ENCODE assay signal across 27 mouse cellular contexts in genomic region chr9:115624721-115625496, GRCm38 (mm10).
DNase-seq lines count a peak whose midpoint lies in the region; ATAC-seq and TF ChIP-seq lines count a peak whose summit lies in the region.
"Had no signal": no experiment of that assay in that cellular context is flagged by ENCODE, and none has a peak within 500 bp of the region (broad histone marks: within the 10 kb centered on the region; RNA-seq: fewer than 3 reads in every experiment).

No protein-coding gene starts in this region.

- H3K27ac ChIP-seq in heart, embryonic 16.5 days (ENCODE audit: low read length): peak overlapping the region; percentile 38
- peak overlapping the region; percentile 91 for H3K27ac ChIP-seq in thymus, adult 2 months (ENCODE audit: control insufficient read depth, insufficient read depth, low read length)
- H3K27ac ChIP-seq in hindbrain, embryonic 13.5 days: no peak overlapping the region
- H3K27ac ChIP-seq: gastrocnemius, adult 2 months; hindbrain, postnatal 0 days; left cerebral cortex, adult 2 months; limb, embryonic 12.5 days; liver, embryonic 15.5 days; midbrain, embryonic 10.5 days; midbrain, embryonic 15.5 days; neural tube, embryonic 12.5 days; stomach, postnatal 0 days had no signal

- no peak for TF ChIP-seq POLR2A in thymus, adult 2 months (IDR thresholded peaks at IDR 0.05; ENCODE audit: control insufficient read depth, extremely low read depth, insufficient read depth, low read length, poor library complexity)

- WGBS in heart, embryonic 16.5 days: 57% methylated on average over 15 of the region's 15 CpGs
- WGBS in thymus, adult 2 months: 46% methylated on average over 15 of the region's 15 CpGs
- WGBS in hindbrain, embryonic 13.5 days: 90% methylated on average over 15 of the region's 15 CpGs

- H3K36me3 ChIP-seq in heart, embryonic 16.5 days (ENCODE audit: control insufficient read depth, insufficient read depth): no peaks in the 10 kb centered on the region
- H3K36me3 ChIP-seq in thymus, adult 2 months (ENCODE audit: control insufficient read depth, insufficient read depth, low read length): no peaks in the 10 kb centered on the region
- no peaks in the 10 kb centered on the region for H3K36me3 ChIP-seq in hindbrain, embryonic 13.5 days
- H3K36me3 ChIP-seq: embryonic facial prominence, embryonic 13.5 days; heart, embryonic 12.5 days; limb, embryonic 12.5 days; liver, embryonic 15.5 days; midbrain, embryonic 10.5 days; midbrain, embryonic 15.5 days; neural tube, embryonic 12.5 days had no signal

- no peaks in the 10 kb centered on the region for H3K9me3 ChIP-seq in heart, embryonic 16.5 days (replicated peaks; ENCODE audit: control insufficient read depth, low read length)
- no peaks in the 10 kb centered on the region for H3K9me3 ChIP-seq in hindbrain, embryonic 13.5 days
- H3K9me3 ChIP-seq: embryonic facial prominence, embryonic 13.5 days; limb, embryonic 12.5 days; liver, embryonic 15.5 days; midbrain, embryonic 10.5 days; midbrain, embryonic 15.5 days; neural tube, embryonic 12.5 days had no signal

- ATAC-seq in heart, embryonic 16.5 days (replicated peaks; ENCODE audit: extremely low read depth, insufficient read depth, low FRiP score): peak; percentile 53; the same call in 1 of the 2 replicates
- no peak for ATAC-seq in hindbrain, embryonic 13.5 days (ENCODE audit: low FRiP score)
- ATAC-seq: forebrain, embryonic 16.5 days; hindbrain, postnatal 0 days; intestine, postnatal 0 days; midbrain, embryonic 15.5 days had no signal

- H3K4me1 ChIP-seq in heart, embryonic 16.5 days (ENCODE audit: control insufficient read depth, insufficient read depth, low read length): no peaks in the 10 kb centered on the region
- peaks cover 36% of the 10 kb centered on the region for H3K4me1 ChIP-seq in thymus, adult 2 months (replicated peaks; ENCODE audit: control insufficient read depth, insufficient read depth, low read length)
- peaks cover 5% of the 10 kb centered on the region; the same call in 1 of the 2 replicates for H3K4me1 ChIP-seq in hindbrain, embryonic 13.5 days (replicated peaks)
- H3K4me1 ChIP-seq: liver, embryonic 15.5 days; midbrain, embryonic 15.5 days; neural tube, embryonic 12.5 days had no signal

- no peak for TF ChIP-seq CTCF in thymus, adult 2 months (IDR thresholded peaks at IDR 0.05; ENCODE audit: borderline replicate concordance, control insufficient read depth, extremely low read depth, insufficient read depth, low read length, poor library complexity)

- no peak overlapping the region for H3K4me3 ChIP-seq in heart, embryonic 16.5 days (ENCODE audit: low read length)
- no peak overlapping the region for H3K4me3 ChIP-seq in thymus, adult 2 months (ENCODE audit: control insufficient read depth, insufficient read depth, low read length)
- no peak overlapping the region for H3K4me3 ChIP-seq in hindbrain, embryonic 13.5 days
- H3K4me3 ChIP-seq: embryonic facial prominence, embryonic 13.5 days; gastrocnemius, adult 2 months; heart, embryonic 12.5 days; left cerebral cortex, adult 2 months; limb, embryonic 12.5 days; liver, embryonic 15.5 days; midbrain, embryonic 10.5 days; midbrain, embryonic 15.5 days; neural tube, embryonic 12.5 days had no signal

- no peak overlapping the region for H3K9ac ChIP-seq in heart, embryonic 16.5 days (ENCODE audit: low read length)
- no peak overlapping the region for H3K9ac ChIP-seq in hindbrain, embryonic 13.5 days
- H3K9ac ChIP-seq: heart, embryonic 12.5 days; limb, embryonic 12.5 days; liver, embryonic 15.5 days; lung, embryonic 14.5 days; midbrain, embryonic 15.5 days; neural tube, embryonic 12.5 days had no signal

- no peak for DNase-seq in heart, adult 8-10 months (ENCODE audit: low spot score)
- peak; percentile 56 for DNase-seq in CD4-positive, CD25-positive, alpha-beta regulatory T cell, adult 2 months (ENCODE audit: low read depth, low spot score)
- DNase-seq in thymus, adult 2 months: peak; percentile 57
- peak; percentile 48 to 66 for DNase-seq in thymus, postnatal 36 days
- no peak for DNase-seq in c-Kit-positive CD71-positive TER-119-positive erythroid progenitor cells, embryonic 14.5 days (ENCODE audit: low spot score)
- DNase-seq: adrenal gland, postnatal 25 days; cerebellum, adult 8-10 months; cerebellum, postnatal 25 days; gastrocnemius, adult 2 months; gastrocnemius, postnatal 36 days; kidney, adult 9 months; lung, embryonic 14.5 days; right cerebral cortex, postnatal 25 days had no signal

- no peak overlapping the region for H3K4me2 ChIP-seq in heart, embryonic 16.5 days (ENCODE audit: low read depth, low read length)
- H3K4me2 ChIP-seq in hindbrain, embryonic 13.5 days: no peak overlapping the region
- H3K4me2 ChIP-seq: embryonic facial prominence, embryonic 13.5 days; heart, embryonic 12.5 days; limb, embryonic 12.5 days; liver, embryonic 15.5 days; lung, embryonic 14.5 days; midbrain, embryonic 15.5 days; neural tube, embryonic 12.5 days had no signal

- H3K27me3 ChIP-seq in heart, embryonic 16.5 days (ENCODE audit: control insufficient read depth, insufficient read depth, low read length): no peaks in the 10 kb centered on the region
- H3K27me3 ChIP-seq in thymus, adult 2 months (ENCODE audit: control insufficient read depth, insufficient read depth, low read length): no peaks in the 10 kb centered on the region
- H3K27me3 ChIP-seq in hindbrain, embryonic 13.5 days: no peaks in the 10 kb centered on the region
- H3K27me3 ChIP-seq: embryonic facial prominence, embryonic 13.5 days; heart, embryonic 12.5 days; limb, embryonic 12.5 days; liver, embryonic 15.5 days; midbrain, embryonic 15.5 days; neural tube, embryonic 12.5 days had no signal

Comparison
In these comparisons a context has a peak if more than half of its experiments do, and no peak if none do; other contexts are left out.
1. DNase-seq: peak in CD4-positive, CD25-positive, alpha-beta regulatory T cell, adult 2 months (single experiment), thymus, adult 2 months (single experiment) and thymus, postnatal 36 days (2 of 2); none in heart, adult 8-10 months (single experiment) and c-Kit-positive CD71-positive TER-119-positive erythroid progenitor cells, embryonic 14.5 days (single experiment).